Mouse (Mus musculus): ENCODE results near the gene Lima1. TPM values are rescaled to one million over a fixed set of nuclear protein-coding genes. Genes with fewer than 3 reads are reported as not detected.

Gene Lima1
- total and polyA plus RNA-seq, 2 experiments from 2014 or later = 6.4 to 7.8 TPM

- H3K27me3 ChIP-seq (ENCODE audit: insufficient read depth, low read length) = no peaks in the 10 kb centered on the region
- peak overlapping the region; percentile 29; the same call in 1 of the 2 replicates for H3K9ac ChIP-seq (replicated peaks; ENCODE audit: low read length, poor library complexity, severe bottlenecking)
- peak overlapping the region; percentile 65 for H3K27ac ChIP-seq (ENCODE audit: low read depth, low read length)
- TF ChIP-seq CTCF (IDR thresholded peaks at IDR 0.05) = no peak
- ATAC-seq (ENCODE audit: low FRiP score) = no peak
- DNase-seq (ENCODE audit: low spot score) = peak; percentile 65
- no peaks in the 10 kb centered on the region for H3K36me3 ChIP-seq (ENCODE audit: insufficient read depth, low read length)
- no peaks in the 10 kb centered on the region for H3K9me3 ChIP-seq (ENCODE audit: low read length)
- 12% methylated on average over 13 of the region's 13 CpGs for WGBS
- H3K4me3 ChIP-seq (ENCODE audit: low read depth, low read length) = peak overlapping the region; percentile 13; the same call in 1 of the 2 replicates
- peak overlapping the region; percentile 35 for H3K4me2 ChIP-seq (ENCODE audit: low read depth, low read length, poor library complexity, severe bottlenecking)
- peaks cover 8% of the 10 kb centered on the region; the same call in 1 of the 2 replicates for H3K4me1 ChIP-seq (ENCODE audit: insufficient read depth, low read length)
Observed at GRCm38 (mm10) chr15:99818321-99819108, 56.7 kb downstream of the Lima1 start.

DNA sequence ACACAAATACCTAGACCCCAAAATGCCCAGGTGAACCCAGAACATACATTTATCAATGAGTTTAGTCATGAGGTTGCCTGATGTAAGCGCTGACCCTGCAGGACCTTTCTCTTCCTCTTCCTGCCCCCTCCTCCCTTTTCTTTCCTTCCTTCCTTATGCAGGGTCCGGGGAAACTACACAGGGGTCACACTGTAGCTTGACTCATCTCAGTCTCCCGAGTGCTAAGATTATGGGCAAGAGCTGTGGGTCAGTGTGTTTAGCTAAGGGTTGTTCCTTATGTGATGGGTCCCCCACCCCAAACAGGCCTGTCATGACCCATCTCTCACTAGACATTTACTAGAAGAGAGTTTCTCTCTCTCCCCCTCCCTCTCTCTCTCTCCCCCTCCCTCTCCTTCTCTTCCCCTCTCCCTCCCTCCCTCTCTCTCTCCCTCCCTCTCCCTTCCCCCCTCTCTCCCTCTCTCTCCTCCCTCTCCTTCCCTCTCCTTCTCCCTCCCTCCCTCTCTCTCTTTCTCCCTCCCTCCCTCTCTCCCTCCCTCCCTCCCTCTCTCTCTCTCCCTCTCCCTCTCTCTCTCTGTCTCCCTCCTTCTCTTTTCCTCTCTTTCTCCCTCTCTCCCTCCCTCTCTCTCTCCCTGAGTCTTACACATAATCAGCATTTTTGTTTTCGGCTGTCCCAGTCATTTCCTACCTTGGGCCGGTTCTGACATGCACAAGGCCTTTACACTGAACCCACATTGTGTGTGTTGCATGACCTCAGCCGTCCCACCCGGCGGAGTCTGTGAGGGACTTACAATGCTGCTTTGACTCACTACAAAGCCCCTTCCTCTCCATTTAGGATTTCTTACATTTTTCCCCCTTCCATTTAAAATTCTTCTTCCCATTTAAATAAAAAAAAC is 57.7 kb downstream of the Lima1 start:
- Histone ChIP-seq H3K4me1 (ENCODE audit: insufficient read depth, low read length) (peaks cover 8% of the 10 kb centered on the region; the same call in 1 of the 2 replicates), H3K9me3 (ENCODE audit: low read length) (no peaks in the 10 kb centered on the region), H3K4me2 (ENCODE audit: low read depth, low read length, poor library complexity, severe bottlenecking) (peak overlapping the region; percentile 15; the same call in 1 of the 2 replicates), H3K27me3 (ENCODE audit: insufficient read depth, low read length) (no peaks in the 10 kb centered on the region), H3K4me3 (ENCODE audit: low read depth, low read length) (no peak overlapping the region), H3K27ac (ENCODE audit: low read depth, low read length) (peak overlapping the region; percentile 65; the same call in 1 of the 2 replicates), H3K9ac (replicated peaks; ENCODE audit: low read length, poor library complexity, severe bottlenecking) (no peak overlapping the region), H3K36me3 (ENCODE audit: insufficient read depth, low read length) (no peaks in the 10 kb centered on the region)
- DNase-seq (ENCODE audit: low spot score) (no peak), ATAC-seq (ENCODE audit: low FRiP score) (no peak)
- 37% methylated on average over 8 of the region's 8 CpGs for WGBS
- TF ChIP-seq CTCF (IDR thresholded peaks at IDR 0.05) = no peak

GRCm38 (mm10) chr15:99815999-99816398 is 59.3 kb downstream of the Lima1 start:
- Histone ChIP-seq H3K4me2 (ENCODE audit: low read depth, low read length, poor library complexity, severe bottlenecking) (no peak overlapping the region), H3K27ac (ENCODE audit: low read depth, low read length) (no peak overlapping the region), H3K9me3 (ENCODE audit: low read length) (no peaks in the 10 kb centered on the region), H3K4me1 (ENCODE audit: insufficient read depth, low read length) (peaks cover 8% of the 10 kb centered on the region; the same call in 1 of the 2 replicates), H3K4me3 (ENCODE audit: low read depth, low read length) (no peak overlapping the region), H3K27me3 (ENCODE audit: insufficient read depth, low read length) (no peaks in the 10 kb centered on the region), H3K9ac (replicated peaks; ENCODE audit: low read length, poor library complexity, severe bottlenecking) (no peak overlapping the region), H3K36me3 (ENCODE audit: insufficient read depth, low read length) (no peaks in the 10 kb centered on the region)
- 95% methylated on average over 4 of the region's 4 CpGs for WGBS
- ATAC-seq (ENCODE audit: low FRiP score) = no peak
- TF ChIP-seq CTCF (IDR thresholded peaks at IDR 0.05) = peak; percentile 16; the same call in 1 of the 2 replicates
- DNase-seq (ENCODE audit: low spot score) = no peak

GRCm38 (mm10) chr15:99814554-99815260 is 60.5 kb downstream of the Lima1 start:
- no peak overlapping the region for H3K4me3 ChIP-seq (ENCODE audit: low read depth, low read length)
- 91% methylated on average over 24 of the region's 24 CpGs for WGBS
- DNase-seq (ENCODE audit: low spot score) (no peak), ATAC-seq (ENCODE audit: low FRiP score) (no peak)
- H3K4me2 ChIP-seq (ENCODE audit: low read depth, low read length, poor library complexity, severe bottlenecking) = no peak overlapping the region
- no peak overlapping the region for H3K27ac ChIP-seq (ENCODE audit: low read depth, low read length)
- TF ChIP-seq CTCF (IDR thresholded peaks at IDR 0.05) = no peak
- no peak overlapping the region for H3K9ac ChIP-seq (replicated peaks; ENCODE audit: low read length, poor library complexity, severe bottlenecking)
- H3K27me3 ChIP-seq (ENCODE audit: insufficient read depth, low read length) = no peaks in the 10 kb centered on the region
- peaks cover 8% of the 10 kb centered on the region; the same call in 1 of the 2 replicates for H3K4me1 ChIP-seq (ENCODE audit: insufficient read depth, low read length)
- H3K36me3 ChIP-seq (ENCODE audit: insufficient read depth, low read length) = no peaks in the 10 kb centered on the region
- H3K9me3 ChIP-seq (ENCODE audit: low read length) = no peaks in the 10 kb centered on the region

- DNase-seq (ENCODE audit: low spot score) = no peak
- no peaks in the 10 kb centered on the region for H3K36me3 ChIP-seq (ENCODE audit: insufficient read depth, low read length)
- no peak overlapping the region for H3K4me3 ChIP-seq (ENCODE audit: low read depth, low read length)
- H3K9me3 ChIP-seq (ENCODE audit: low read length) = no peaks in the 10 kb centered on the region
- no peak for ATAC-seq (ENCODE audit: low FRiP score)
- 91% methylated on average over 6 of the region's 6 CpGs for WGBS
- no peak for TF ChIP-seq CTCF (IDR thresholded peaks at IDR 0.05)
- no peaks in the 10 kb centered on the region for H3K27me3 ChIP-seq (ENCODE audit: insufficient read depth, low read length)
- H3K4me1 ChIP-seq (ENCODE audit: insufficient read depth, low read length) = peaks cover 3% of the 10 kb centered on the region; the same call in 1 of the 2 replicates
- H3K4me2 ChIP-seq (ENCODE audit: low read depth, low read length, poor library complexity, severe bottlenecking) = no peak overlapping the region
- H3K27ac ChIP-seq (ENCODE audit: low read depth, low read length) = no peak overlapping the region
- no peak overlapping the region for H3K9ac ChIP-seq (replicated peaks; ENCODE audit: low read length, poor library complexity, severe bottlenecking)
Observed at GRCm38 (mm10) chr15:99813639-99814038, 61.6 kb downstream of the Lima1 start.

Data from midbrain, postnatal 0 days (tissue).